Mouse (Mus musculus) mammary gland, adult 2 months (tissue): ENCODE data around the gene Hsd17b11. TPM values are rescaled to one million over a fixed set of nuclear protein-coding genes. Genes with fewer than 3 reads are reported as not detected.

Experiments
- polyA plus RNA-seq: library from polyadenylated mRNA; depleted of rRNA; stranded (reverse); fragments of >200 nt; gene quantifications from 2 replicates; pipeline ENCODE4 v1.2.3, GENCODE M21; 2012; ENCODE audit warnings: low replicate concordance; rRNA removed

The Hsd17b11 gene
- 21.5 and 28.9 TPM in 2 replicates for polyA plus RNA-seq

DNA sequence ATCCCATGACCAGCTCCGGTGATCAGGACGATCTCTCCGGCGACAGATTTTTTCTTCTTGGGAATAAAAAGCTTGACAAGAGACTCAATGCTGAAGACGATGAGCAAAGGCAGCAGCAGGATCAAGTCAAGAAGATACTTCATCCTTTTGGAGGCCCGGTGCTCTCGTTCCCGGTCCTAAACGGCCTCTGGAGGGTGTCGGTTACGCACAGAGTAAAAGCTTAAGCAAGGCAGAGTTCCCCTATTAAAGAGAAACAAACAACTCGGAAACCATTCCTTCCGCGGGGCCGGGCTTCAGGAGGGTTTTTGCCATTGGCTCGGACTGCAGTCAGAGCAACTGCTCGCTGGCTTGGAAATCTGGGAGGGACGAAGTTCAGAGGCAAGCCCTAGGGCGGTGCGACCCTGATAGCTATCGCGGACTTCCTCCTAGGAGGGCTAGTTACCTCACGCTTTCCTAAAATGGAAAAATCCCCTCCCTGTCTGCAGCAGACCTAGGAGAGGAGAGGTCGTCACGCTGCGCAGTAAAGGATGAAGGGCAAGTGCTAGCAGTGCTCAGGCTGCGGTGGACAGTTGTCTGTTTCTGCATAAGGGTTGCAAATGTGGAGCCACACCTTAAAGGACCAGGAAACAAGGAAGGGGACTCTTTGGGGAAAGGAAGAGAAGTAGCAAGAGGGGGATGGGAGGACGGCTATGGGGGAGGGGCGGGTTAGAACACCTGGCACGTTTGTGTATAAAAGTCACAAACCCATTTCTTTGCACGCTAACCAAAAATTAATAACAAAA is at the start of gene Hsd17b11:
Gene Hsd17b11 (minus strand): TSS at position 323 of the 782 bp plus-strand sequence.

DNA sequence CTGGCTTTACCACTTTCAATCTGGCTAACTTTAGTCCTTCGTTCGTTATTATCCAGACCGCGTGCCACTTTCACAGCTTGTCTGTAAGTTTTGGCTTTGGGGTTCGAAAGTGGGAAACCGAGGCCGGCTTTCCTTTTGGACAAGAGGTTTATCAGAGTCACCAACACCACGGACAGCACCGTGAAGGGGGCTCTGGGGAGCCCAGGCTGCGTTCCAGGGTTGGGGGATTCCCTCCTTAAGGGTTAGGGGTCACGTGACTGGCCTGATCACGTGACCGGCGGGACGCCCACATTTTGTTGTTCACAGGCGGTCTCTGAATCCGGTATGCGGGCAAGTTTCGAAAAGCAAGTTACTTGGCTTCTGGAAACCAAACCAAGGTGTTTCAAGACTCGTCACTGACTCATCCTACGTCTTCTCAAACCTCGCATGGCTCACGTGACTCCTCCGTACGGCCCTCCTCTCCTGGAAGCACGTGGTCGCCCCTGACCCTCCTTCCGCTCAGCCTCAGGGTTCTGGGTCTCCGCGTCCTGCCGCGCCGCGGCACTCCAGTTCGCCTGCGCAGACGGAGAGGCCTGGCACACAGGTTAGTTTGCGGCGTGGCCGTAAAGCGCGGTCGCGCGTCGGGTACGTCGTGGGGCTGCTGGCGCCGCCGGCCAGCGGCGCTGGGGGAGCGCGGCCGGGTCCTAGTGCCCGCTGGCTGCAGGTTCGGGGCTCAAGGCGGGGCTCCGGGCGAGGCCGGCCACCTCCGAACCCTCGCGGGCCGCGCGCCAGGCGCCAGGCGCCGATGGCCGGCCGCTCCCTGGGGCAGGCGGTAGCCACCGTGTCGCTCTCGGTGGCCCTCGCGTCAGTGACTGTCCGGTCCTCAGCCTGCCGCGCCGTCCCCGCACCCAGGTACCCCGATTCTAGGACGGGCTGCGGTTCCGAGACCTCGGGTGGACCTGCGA is 24.8 kb upstream of the Hsd17b11 start, which contains the start of gene Nudt9:
Gene Nudt9 (plus strand): TSS at position 51 of the 944 bp plus-strand sequence.

DNA sequence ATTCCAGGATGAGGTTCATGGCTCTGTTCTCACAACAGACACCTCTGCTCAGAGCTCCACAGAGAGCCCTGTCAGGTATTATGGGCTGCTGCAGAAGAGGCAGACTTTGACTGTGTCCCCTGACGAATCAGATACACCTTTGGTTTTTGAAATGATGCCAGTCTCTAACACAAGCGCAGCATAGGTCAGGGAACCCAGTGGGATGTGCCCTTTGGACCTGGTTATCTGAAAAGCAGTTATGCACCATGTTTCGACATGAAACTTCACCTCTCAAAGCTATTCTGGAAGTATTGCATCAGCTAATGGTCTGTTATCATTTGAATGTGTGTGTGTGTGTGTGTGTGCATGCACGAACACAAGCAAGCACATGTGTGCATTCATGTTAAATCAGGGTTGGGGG is 44.4 kb downstream of the Hsd17b11 start, which contains the start of gene Hsd17b13:
Gene Hsd17b13 (minus strand): TSS at position 114 of the 400 bp plus-strand sequence.

Other genes with a start within 250 kb of the Hsd17b11 start
- gene Klhl8, start 110.7 kb downstream of the Hsd17b11 start, polyA plus RNA-seq: 4.1 and 14.9 TPM in 2 replicates
- 0.39 TPM in 1 of 2 replicates, not detected in the other for gene Hsd17b13, start 44.5 kb downstream of the Hsd17b11 start, polyA plus RNA-seq
- 36.7 and 67.0 TPM in 2 replicates for gene Nudt9, start 24.4 kb upstream of the Hsd17b11 start, polyA plus RNA-seq
- gene Gm17660, start 55.7 kb upstream of the Hsd17b11 start, polyA plus RNA-seq: not detected in 2 replicates
- gene Sparcl1, start 91.8 kb upstream of the Hsd17b11 start, polyA plus RNA-seq: 70.4 and 132 TPM in 2 replicates
- not detected in 2 replicates for gene Dspp, start 148.8 kb upstream of the Hsd17b11 start, polyA plus RNA-seq
- not detected in 2 replicates for gene Dmp1, start 180.7 kb upstream of the Hsd17b11 start, polyA plus RNA-seq